Mouse (Mus musculus): ENCODE measurements around the gene Ppp1r12a. TPM values are rescaled to one million over a fixed set of nuclear protein-coding genes. Genes with fewer than 3 reads are reported as not detected.

Gene Ppp1r12a
- 73.2 and 77.6 TPM in 2 replicates for polyA plus RNA-seq (2012; rRNA removed)

DNA sequence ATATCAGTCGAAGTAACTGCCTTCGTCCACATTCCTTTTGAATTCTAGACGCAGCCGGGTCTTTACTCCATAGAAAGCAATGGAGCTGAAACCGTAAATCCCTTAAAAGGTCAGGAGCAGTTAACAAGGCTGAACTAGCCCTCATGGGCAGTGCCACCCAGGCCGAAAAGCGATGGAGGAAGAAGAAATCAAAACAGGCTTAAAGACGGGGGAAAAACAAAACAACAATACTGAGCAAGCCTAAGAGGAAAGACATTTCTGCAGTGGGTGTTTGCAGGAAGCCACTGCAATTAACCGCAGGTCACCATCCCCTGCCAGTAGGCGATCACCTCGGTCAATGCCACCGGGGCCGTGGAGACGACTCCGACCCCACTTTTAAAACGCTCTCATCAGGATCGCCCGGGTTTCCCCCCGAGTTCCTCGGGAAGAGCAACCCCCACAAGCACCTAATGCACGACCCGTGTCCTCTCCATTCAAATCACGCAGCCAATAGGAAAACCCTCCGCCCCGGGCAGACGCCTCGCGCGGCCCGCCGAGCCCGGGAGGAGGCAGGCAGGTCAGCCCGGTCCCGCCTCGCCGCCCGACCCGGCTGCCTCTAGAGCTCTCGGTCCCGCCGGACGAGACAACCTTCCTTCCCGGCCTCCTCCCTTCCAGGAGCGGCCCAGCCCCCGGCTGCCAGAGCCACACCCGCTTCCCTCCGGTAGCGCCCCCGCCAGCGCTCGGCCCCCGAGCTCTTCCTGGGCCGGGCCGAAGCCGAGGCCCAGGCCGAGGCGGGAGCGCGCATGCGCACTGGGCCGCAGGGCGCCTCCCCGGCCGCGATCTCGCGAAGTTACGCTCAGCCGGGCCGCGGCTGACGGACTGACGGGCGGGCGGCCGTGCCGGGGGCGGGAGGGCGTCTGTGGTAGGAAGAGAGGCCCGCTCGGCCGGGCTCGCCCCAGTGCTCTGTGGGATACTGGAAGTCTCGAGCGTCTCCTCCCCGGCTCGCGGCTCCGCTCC lies at the start of gene Ppp1r12a:
Gene Ppp1r12a (plus strand): TSS at position 933 of the 996 bp plus-strand sequence.

DNA sequence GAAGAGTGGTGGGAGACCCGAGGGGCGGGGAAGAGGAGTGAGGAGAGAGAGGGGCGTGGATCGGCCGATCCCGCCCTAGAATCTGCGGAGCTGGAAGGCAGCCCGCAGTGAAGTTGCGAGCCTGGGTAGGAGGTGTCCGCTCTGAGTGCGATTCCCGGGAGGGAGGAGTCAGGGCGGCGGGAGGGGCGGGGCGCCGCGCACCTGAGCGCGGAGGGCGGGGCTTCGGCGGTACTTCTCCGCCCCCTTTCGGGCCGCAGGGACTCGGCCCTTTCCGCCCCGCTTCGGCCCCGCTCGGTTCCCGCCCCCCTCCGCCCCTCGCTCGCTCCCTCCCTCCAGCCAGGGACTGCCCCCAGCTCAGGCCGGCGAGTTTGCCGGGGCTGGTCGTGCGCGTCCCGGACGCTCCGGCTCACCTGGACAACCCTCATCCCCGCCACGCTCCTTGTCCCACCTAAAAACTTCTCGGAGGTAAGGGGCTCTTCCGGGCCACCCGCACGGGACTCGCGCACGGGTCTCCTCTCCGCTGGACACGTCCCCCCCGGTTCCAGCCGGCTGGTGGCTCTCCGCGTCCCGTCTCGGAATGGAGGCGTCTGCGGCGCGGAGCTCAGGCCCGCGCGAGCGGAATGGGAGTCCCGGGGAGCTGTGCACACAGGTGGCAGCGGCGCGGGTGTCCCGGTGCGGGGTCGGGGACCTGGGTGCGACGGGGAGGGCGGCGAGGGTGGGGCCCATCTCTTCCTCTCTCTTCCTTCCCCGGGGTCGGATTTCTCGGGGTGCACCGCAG lies 170.0 kb downstream of the Ppp1r12a start, which contains the start of gene Pawr:
Gene Pawr (plus strand): TSS at position 338 of the 778 bp plus-strand sequence.

Other genes with a start within 250 kb of the Ppp1r12a start
- gene Pawr, start 169.9 kb downstream of the Ppp1r12a start, polyA plus RNA-seq (2012; rRNA removed) = 10.0 and 17.4 TPM in 2 replicates